Mouse (Mus musculus) intestine, postnatal 0 days (tissue): Measurements from ENCODE around the gene Slc2a4. TPM values are rescaled to one million over a fixed set of nuclear protein-coding genes. Genes with fewer than 3 reads are reported as not detected.

Experiments
- ATAC-seq: fragments of 200-750 bp; cut with Nextera tagmentation; 2 replicates; pipeline ENCODE4 v1.8.0; 2017; ENCODE audit warnings: mild to moderate bottlenecking, moderate TSS enrichment, moderate library complexity
- H3K27ac ChIP-seq: fragments of 300-500 bp; sonication (generic); 2 replicates; pipeline ENCODE4 v1.5.1; 2014; ENCODE audit warnings: mild to moderate bottlenecking, low read depth, low read length, moderate library complexity
- H3K27me3 ChIP-seq: fragments of 300-500 bp; sonication (generic); replicated peaks from 2 replicates; pipeline ENCODE4 v1.6.1; 2014; ENCODE audit warnings: low read length, mixed read lengths; ENCODE audit not compliant: control insufficient read depth, insufficient read depth
- H3K36me3 ChIP-seq: fragments of 300-500 bp; sonication (generic); 2 replicates; pipeline ENCODE4 v1.6.1; 2014; ENCODE audit warnings: mild to moderate bottlenecking, moderate library complexity; ENCODE audit not compliant: control insufficient read depth, insufficient read depth
- H3K4me1 ChIP-seq: fragments of 300-500 bp; sonication (generic); replicated peaks from 2 replicates; pipeline ENCODE4 v1.6.1; 2014; ENCODE audit warnings: antibody characterized with exemption, low read length, mixed read lengths; ENCODE audit not compliant: control insufficient read depth, insufficient read depth
- H3K4me2 ChIP-seq: fragments of 300-500 bp; sonication (generic); replicated peaks from 2 replicates; pipeline ENCODE4 v1.6.1; 2014; ENCODE audit warnings: low read depth, mild to moderate bottlenecking, moderate library complexity
- H3K4me3 ChIP-seq: fragments of 300-500 bp; sonication (generic); 2 replicates; pipeline ENCODE4 v1.5.1; 2014; ENCODE audit warnings: low read depth, low read length
- H3K9ac ChIP-seq: fragments of 300-500 bp; sonication (generic); 2 replicates; pipeline ENCODE4 v1.6.1; 2014; ENCODE audit warnings: mild to moderate bottlenecking, low read depth, low read length
- H3K9me3 ChIP-seq: fragments of 300-500 bp; sonication (generic); 2 replicates; pipeline ENCODE4 v1.6.1; 2016; ENCODE audit warnings: mixed run types; ENCODE audit not compliant: control insufficient read depth
- CTCF ChIP-seq: sonication (generic); IDR thresholded peaks from 2 replicates; pipeline ENCODE4 v1.5.1; 2016; ENCODE audit warnings: low read depth, mild to moderate bottlenecking, control low read depth, antibody characterized with exemption, moderate library complexity
- WGBS: fragments of 180-500 bp; shearing (Covaris S2); extraction: QIAGEN DNeasy Blood & Tissue Kit; methylation state at CpG from one replicate; pipeline ENCODE4 v1.1.7; 2014; 5-methylcytosine and 5-hydroxymethylcytosine counted together
- polyA plus RNA-seq: library from polyadenylated mRNA; unstranded; fragments of >200 nt; fragmentation: Nextera tagmentation; extraction: Ambion mirVana; gene quantifications from 2 replicates; pipeline ENCODE4 v1.2.1, GENCODE M21; 2015

Gene Slc2a4
- polyA plus RNA-seq, 1 experiment from 2014 or later = 18.3 TPM

GRCm38 (mm10) chr11:69915667-69916627 is 32.0 kb downstream of the Slc2a4 start:
- Histone ChIP-seq H3K27me3 (no peaks in the 10 kb centered on the region), H3K4me1 (0 out of 2 replicates have a peak, but pooled peaks cover 5% of the 10 kb centered on the region), H3K36me3 (peaks cover 62% of the 10 kb centered on the region), H3K9me3 (no peaks in the 10 kb centered on the region), H3K27ac (no peak overlapping the region), H3K9ac (no peak overlapping the region), H3K4me2 (0 out of 2 replicates have a peak overlapping the region, but pooled peaks have one; percentile 91), H3K4me3 (no peak overlapping the region)
- TF ChIP-seq CTCF = no peak
- ATAC-seq = no peak
- 59% methylated on average over 5 of the region's 5 CpGs for WGBS

- TF ChIP-seq CTCF = no peak
- no peak for ATAC-seq
- Histone ChIP-seq H3K27ac (no peak overlapping the region), H3K9ac (no peak overlapping the region; the same call in 1 of the 2 replicates), H3K4me3 (peak overlapping the region; percentile 78), H3K27me3 (no peaks in the 10 kb centered on the region), H3K4me2 (peak overlapping the region; percentile 91), H3K4me1 (0 out of 2 replicates have a peak, but pooled peaks cover 5% of the 10 kb centered on the region), H3K9me3 (no peaks in the 10 kb centered on the region), H3K36me3 (peaks cover 72% of the 10 kb centered on the region)
- WGBS = 33% methylated on average over 9 of the region's 9 CpGs
These were observed 33.0 kb downstream of the Slc2a4 start for GRCm38 (mm10) chr11:69914917-69915430.

GRCm38 (mm10) chr11:69914372-69914764 is 33.6 kb downstream of the Slc2a4 start:
- Histone ChIP-seq H3K4me2 (peak overlapping the region; percentile 91), H3K27me3 (no peaks in the 10 kb centered on the region), H3K9ac (peak overlapping the region; percentile 78), H3K4me3 (peak overlapping the region; percentile 78), H3K4me1 (0 out of 2 replicates have a peak, but pooled peaks cover 3% of the 10 kb centered on the region), H3K36me3 (peaks cover 78% of the 10 kb centered on the region), H3K9me3 (no peaks in the 10 kb centered on the region), H3K27ac (peak overlapping the region; percentile 78)
- 0% methylated on average over 17 of the region's 17 CpGs for WGBS
- ATAC-seq = peak; percentile 11; the same call in 1 of the 2 replicates
- no peak for TF ChIP-seq CTCF

- TF ChIP-seq CTCF = no peak
- H3K4me2 ChIP-seq = peak within 1 kb of the TSS; percentile 91
- ATAC-seq = peak; percentile 85
- H3K36me3 ChIP-seq = peaks cover 80% of the 10 kb centered on the region
- H3K27me3 ChIP-seq = no peaks in the 10 kb centered on the region
- H3K4me1 ChIP-seq = no peaks in the 10 kb centered on the region
- H3K27ac ChIP-seq = peak within 1 kb of the TSS; percentile 78
- 1% methylated on average over 61 of the region's 61 CpGs for WGBS
- H3K9me3 ChIP-seq = no peaks in the 10 kb centered on the region
- H3K4me3 ChIP-seq = peak within 1 kb of the TSS; percentile 78
- H3K9ac ChIP-seq = peak within 1 kb of the TSS; percentile 78
These were observed 34.2 kb downstream of the Slc2a4 start, which contains the start of gene Gps2 for GRCm38 (mm10) chr11:69913554-69914371. Gene Gps2, plus strand, starts transcription at chr11:69913888.

GRCm38 (mm10) chr11:69912716-69913530 is 35.1 kb downstream of the Slc2a4 start:
- Histone ChIP-seq H3K4me3 (peak overlapping the region; percentile 78), H3K9me3 (no peaks in the 10 kb centered on the region), H3K9ac (no peak overlapping the region), H3K4me1 (no peaks in the 10 kb centered on the region), H3K4me2 (peak overlapping the region; percentile 91), H3K27me3 (no peaks in the 10 kb centered on the region), H3K36me3 (peaks cover 80% of the 10 kb centered on the region), H3K27ac (0 out of 2 replicates have a peak overlapping the region, but pooled peaks have one; percentile 17)
- no peak for ATAC-seq
- WGBS = 70% methylated on average over 15 of the region's 15 CpGs
- no peak for TF ChIP-seq CTCF
